Mouse (Mus musculus): ENCODE measurements at regions not wholly inside any gene's neighbourhood (a gene's known extent, or its start where the extent isn't known, plus 50 kb on each side); places are given as distances from the start of the nearest gene placed in this dataset.
"Not testable (repeated sequence)": the region's sequence is repeated elsewhere in the genome, so short reads cannot be mapped to it uniquely, and the experiment has no call there.

DNA sequence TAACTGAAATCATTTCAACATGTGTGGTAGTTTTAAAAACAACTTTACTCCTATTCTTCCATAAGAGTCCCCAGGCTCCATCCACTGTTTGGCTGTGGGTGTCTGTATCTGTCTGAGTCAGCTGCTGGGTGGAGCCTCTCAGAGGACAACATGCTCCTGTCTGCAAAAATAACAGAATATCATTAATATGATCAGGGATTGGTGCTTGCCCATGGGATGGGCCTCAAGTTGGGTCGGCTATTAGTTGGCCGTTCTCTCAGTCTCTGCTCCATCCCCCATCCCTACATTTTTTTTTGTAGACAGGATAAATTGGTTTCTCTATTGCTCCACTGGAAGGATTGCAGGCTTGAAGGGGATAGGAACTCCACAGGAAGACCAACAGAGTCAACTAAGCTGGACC, 108.5 kb upstream of the Fgf16 start:
- DNase-seq (ENCODE audit: low spot score in 2 of 2) = not testable (repeated sequence)

DNA sequence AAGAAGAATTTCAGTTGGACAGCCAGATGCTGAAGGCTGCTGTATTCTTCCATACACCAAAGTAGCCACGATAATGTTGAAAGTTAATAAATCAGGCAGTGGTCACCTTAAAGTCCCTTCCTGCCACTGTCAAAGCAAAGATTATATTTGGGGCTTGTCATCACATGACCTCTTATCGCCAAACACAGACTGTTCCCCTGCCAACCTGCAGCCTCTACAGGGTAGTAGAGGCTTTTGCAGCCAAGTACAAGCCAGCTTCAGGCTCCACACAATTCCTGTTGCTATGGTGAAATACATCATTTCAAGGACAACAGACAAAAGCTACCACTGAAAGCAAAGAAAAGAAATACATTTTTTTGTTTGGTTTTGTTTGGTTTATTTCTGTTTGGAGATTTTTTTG, 93.5 kb upstream of the Fgf16 start:
- DNase-seq (ENCODE audit: low spot score in 2 of 2) = no peak

DNA sequence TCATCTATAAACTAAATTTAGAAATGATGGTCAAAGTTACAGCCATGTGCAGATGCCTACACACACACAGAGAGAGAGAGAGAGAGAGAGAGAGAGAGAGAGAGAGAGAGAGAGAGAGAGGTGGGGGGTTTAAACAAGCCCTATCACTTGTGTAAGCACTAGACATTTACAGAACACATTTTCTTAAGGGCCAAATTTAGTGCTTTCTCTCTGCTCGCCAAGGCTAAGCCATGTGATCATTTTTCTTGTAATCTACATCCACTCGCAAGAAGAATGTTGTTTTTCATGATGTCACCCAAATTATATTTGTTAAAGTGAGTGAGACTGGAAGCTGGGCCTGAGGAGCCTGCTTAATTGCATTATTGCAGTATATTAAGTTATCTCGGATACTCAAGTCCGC, 92.8 kb upstream of the Fgf16 start:
- DNase-seq (ENCODE audit: low spot score in 2 of 2) = no peak

DNA sequence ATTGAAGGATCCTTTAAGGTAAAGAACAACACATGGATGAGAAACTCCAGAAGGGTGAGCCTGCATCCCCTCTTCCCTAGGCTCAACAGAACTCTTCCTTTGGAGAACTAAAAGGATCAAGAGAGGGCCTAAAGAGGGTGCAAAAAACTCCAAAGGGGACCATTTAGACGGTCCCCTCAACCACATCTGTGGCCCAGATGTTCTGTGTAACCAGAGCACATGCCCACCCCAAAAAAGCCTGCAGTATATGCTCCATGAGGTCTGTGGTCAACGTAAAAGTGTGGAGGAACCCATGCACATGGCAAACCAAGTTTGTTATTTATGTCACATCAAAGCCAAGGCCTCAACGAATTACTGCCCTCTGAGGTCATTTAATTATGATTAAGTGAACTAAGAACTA, 89.2 kb upstream of the Fgf16 start:
- DNase-seq (ENCODE audit: low spot score in 2 of 2) = no peak

DNA sequence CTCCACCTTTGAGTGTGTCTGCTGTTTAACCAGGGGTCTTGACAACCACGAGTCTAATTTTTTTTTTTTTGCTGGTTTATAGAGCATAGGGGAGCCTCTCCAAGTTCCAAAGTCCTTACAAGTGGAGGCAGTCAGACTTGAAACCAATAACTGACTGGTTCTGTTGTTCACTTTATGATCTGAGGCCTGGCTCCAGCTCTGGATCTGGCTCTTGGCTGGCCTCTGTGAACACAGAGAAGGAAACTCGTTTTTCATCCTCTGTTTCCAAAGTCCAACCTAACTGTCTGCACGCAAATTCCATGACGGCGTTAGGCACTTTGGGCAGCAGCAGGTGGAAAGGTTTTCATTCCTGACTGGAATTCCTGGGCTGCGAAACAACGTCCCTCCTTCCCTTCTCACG, 80.4 kb upstream of the Fgf16 start:
- DNase-seq (ENCODE audit: low spot score in 2 of 2) = no peak

DNA sequence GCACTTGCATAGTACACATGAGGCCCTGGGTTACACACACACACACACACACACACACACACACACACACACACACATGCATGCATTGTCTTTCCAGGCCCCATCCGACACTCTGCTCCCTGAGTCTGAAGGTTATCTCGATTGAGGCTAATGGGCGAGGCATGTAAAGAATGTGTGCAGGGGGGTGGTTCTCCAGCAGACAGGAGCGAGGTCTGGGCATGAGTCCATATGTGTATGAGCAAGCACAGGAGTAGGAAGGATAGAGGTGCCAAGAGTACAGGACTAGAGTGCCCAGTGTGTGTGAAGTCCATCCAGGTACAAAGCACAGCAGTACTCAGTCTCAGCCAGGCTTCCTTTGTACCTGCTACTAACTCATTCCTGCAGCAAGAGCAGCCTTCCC, 79.6 kb upstream of the Fgf16 start:
- no peak for DNase-seq (ENCODE audit: low spot score in 2 of 2)

DNA sequence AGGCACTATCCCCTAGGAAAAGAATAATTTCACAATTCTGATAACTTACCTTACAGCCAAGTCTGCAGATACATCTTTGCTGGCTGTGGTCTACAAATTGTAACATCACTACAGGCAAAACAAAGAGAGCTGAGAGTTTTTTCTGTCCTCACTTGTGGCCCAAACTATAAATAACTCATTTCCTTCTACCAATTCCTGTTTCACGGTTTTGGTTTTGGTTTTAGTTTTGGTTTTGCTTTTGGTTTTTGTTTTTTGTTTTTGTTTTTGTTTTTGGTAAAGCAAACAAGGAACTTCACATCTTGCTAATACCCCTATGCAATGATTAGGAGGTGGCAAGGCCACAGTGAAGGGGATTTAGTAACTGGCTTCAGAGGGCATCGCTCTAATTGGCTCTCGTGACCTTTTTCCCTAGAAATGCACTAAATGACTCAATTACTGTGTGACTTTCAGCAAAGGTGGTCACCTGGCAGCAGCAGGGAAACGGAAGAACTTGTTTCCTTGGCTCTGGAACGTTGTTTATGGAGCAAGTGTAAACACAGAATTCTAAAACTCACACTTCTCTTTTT, 53.3 kb upstream of the Fgf16 start:
- peak in 1 of 2 experiments; percentile 19 for DNase-seq (ENCODE audit: low spot score in 2 of 2)
